Mouse (Mus musculus) testis, postnatal 14 days (tissue): ENCODE data around the gene Dusp1.

Experiments
- DNase-seq: peaks from one replicate; pipeline ENCODE4 v3.0.0; 2021; ENCODE audit warnings: low spot score

Dusp1 gene

DNA sequence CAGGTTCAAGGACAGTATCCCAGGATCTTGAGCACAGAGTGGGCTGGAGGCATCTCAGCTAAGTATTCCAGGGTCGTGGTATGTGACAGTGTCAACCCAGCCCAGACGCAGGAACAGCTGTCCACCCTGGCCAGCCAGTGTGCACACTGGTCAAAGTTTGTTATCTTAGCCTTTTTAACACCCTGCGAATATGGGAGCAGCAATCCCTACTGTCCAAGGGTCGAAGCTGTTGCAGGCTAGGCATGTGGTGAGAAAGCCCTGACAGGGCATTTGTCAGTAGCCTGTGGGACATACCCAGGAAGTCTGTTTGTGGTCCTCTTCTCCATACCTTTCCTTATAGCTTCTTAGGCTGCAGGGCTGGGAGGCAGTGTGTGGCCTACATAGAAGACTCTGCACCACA, 22.1 kb upstream of the Dusp1 start:
- DNase-seq: no peak

DNA sequence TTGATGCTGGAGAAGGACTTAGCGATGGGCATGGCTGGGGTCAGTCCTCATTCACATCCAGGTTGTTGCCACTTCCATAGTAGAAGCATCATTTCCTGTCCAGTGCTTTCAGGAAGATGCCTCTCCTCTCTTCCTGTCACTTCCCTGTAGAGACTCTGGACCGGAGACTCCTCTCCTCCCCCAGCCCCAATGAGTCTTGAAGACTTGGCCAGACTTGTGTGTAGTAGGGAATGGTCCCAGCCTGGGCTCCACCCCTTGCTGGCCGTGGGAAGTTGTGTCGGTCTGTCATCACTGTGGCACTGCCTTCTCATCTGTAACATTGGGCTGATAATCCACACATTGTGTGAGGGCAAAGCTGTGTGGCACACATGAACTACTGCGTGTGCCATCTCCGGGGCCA, 21.7 kb upstream of the Dusp1 start:
- no peak for DNase-seq

DNA sequence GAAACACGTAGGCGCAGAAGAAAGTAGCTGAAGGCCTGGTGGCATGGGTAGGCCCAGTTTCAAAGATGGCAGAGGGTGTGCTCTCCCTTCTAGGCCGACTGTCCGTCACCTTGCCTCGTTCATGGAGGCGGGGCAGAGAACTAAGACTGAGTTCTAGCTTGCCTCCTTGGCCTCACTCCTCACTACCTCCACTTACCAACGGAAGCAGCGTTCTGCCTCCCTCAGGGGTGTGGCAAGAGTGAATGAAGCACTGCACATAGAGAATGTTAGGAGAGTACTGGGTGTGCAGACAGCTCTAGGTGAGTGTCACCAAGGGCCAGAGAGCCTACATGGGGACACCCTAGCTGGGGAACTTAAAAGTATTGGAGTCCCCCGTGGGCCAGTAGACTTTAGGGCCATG, 21.1 kb upstream of the Dusp1 start:
- no peak for DNase-seq

DNA sequence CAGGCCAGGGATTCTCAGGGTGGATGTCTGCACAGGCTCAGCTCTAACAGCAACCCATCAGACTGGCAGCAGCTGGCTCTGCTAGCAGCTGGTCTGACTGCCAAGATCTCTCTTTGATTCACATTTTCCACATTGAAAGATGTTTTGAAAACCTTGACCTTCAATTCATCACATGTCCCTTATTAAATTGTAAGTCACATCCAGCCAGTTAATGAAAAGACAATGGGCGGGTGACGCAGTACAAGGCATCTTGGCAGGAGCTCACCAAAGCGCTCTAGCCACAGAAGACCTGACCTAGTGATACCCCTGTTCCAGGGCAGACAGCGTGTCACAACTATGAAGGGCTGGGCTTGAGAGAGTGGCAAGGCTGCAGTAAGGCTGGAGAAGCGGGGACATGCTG, 20.4 kb upstream of the Dusp1 start:
- DNase-seq: no peak

DNA sequence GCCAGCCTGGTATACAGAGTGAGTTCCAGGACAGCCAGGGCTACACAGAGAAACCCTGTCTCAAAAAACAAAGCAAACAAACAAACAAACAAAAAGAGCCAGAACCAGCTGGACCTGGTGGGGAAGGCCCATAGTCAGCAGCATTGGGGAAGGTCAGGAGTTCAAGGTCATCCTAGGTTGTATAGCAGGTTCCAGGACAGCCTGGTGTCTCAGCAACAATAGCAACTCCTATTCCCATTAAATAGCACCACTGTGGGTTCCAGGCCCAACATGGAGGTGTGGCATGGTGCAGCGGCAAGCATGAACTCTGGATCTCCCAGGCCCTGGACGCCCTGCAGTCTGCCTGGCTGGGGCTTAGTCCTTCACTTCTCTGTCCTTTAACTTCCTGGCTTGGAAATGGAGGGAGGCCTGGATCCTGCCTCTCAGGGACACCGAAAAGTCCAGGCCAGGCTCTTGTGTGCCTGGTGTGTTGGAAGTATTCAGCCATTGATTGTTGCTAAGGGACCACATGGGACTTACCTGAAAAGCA, 19.0 kb upstream of the Dusp1 start:
- no peak for DNase-seq

DNA sequence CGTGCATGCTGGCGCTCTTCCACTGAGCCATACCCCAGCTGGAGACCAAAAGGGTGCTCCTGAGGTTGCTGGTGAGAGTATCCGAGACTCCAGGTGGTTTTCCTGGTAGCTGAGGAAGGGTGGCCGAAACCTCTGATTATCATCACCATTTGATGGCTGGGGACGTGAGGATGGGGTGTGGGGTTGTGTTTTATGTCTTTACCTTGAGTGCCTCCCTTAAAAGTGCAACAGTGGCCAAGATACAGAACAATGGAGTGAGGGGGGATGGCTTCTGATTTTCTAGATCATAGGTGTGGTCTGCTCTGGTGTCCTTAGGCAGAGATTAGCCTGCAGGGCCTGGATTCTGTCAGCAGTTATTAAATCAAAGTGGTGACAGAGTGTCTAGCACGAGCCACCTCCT, 17.5 kb upstream of the Dusp1 start:
- no peak for DNase-seq

DNA sequence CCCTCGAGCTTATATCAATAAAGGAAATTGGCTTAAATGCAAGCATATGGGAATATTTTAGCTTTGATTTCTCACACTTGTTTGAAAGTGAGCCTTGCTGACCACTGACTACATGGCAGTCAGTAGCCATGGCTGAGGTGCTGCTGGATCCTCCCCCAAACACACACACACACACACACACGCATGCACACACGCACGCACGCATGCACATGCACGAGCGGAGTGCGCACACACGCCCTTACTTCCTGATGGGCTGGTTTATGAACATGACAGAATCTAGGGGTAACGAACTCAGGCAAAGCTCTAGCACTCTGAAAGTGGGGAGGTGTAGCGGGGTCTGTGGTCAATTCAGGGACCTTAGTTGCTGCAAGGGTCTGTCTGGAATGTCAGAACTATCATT, 16.8 kb upstream of the Dusp1 start:
- no peak for DNase-seq

DNA sequence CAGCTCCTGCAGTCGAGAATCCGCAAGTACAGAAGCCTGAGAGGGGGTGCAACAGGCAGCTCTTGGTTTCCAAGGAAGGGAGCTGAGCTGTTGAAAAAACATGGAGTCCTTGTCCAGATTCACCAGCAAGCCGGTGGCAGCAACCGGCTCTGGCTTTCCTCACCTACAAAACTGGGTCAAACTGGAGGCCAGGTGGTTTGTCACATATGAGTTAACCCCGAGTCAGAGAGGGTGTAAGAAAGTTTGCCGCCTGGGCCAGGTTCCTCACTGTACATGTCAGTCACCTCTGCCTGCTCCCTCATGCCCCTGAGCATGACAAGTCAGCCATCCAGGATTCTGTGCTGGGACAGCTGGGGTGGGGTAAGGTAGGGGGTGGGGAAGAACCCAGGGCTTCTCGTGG, 16.2 kb upstream of the Dusp1 start:
- no peak for DNase-seq

DNA sequence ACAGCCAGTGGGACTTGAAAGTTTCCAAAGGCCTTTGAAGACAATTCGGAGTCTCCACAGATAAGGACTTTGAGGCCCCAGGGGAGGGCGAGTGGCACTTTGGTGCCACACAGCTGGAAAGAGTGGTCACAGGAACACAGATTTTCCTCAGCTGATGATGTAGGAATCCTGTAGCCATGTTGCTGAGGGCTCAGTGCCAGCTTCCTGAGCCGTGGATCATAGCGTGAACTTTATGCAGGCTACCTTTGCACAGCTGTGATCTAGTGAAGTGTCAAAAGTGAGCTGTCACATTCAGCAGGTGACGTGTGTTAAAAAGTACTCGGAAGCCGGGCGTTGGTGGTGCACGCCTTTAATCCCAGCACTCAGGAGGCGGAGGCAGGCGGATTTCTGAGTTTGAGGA, 15.4 kb upstream of the Dusp1 start:
- DNase-seq: no peak

DNA sequence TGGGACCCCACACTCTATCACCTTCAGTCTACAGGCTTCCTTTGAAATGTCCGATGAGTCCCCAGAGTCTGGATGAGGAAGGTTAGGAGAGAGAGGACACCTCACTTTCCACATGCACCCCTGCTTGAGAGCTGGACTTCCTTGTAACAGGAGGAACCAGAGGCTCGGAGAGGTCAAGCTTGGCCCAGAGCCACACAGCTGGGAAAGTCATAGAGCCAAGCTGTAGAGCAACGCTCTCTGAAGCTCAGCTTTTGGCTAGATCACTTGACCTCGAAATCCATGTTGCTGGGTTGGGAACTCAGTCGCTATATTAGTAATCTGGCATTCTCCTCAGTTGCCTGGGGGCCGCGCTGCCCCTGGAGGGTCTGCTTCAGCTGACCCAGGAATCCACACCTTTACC, 14.9 kb upstream of the Dusp1 start:
- DNase-seq: peak; percentile 42

DNA sequence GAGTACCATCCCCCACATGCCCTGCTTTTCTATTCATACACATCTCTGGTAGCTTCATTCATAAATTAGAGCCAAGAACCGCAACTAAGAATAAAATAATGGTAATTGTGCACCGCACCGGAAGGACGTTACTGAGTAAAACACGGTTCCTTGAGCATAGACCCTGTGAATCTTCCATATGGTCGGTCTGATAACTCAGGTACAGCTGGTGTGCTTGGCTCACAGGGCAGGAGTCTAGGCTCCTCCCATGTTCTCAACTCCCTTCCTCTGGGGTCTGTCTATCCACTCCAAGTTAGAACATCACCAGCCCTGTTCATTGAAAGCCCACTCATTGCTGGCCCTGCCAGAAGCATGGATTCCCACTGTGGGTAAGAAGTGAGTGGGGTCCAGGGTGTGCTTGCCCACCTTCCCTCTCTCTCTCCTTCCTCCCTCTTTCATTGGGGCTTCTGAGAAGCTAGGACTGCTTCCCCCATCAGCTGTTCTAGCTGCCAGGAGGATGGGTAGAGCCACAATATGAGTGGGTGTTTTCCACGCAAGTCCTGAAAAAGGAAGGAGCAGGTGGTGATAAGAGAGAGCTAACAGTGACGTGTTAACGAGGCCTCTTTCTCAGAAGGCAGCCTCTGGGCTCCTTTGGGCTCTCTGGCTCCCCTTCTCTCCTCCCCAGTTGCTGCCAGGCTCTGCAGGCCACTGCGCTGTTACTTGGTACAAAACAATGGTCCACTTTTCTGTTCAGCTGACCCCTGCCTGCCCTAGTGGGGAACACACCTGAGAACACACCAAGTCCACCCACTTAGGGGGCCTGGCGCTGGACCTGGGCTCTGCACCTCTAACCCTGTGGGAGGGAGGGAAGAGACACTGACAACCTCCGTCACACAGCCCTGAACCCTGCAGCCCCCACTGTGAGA, 14.1 kb upstream of the Dusp1 start:
- DNase-seq: no peak

DNA sequence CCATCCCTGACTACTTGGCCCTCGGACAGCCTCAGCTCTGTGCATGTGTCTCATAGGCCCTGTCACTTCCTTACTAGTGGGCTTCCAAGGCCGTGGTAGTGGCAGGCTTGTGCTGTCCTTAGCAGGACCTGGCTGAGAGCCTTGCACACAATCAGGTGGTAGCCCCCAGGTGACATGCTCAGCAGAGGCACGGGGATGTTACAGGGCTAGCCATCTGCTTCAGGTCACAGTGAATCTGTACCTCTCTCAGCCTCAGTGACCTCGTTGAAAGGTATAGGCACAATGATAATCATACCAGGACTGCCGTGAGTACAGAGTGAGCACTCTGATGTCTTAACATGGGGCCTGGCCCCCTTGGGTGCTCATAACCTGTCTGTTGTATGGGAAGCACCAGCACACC, 12.8 kb upstream of the Dusp1 start:
- no peak for DNase-seq

DNA sequence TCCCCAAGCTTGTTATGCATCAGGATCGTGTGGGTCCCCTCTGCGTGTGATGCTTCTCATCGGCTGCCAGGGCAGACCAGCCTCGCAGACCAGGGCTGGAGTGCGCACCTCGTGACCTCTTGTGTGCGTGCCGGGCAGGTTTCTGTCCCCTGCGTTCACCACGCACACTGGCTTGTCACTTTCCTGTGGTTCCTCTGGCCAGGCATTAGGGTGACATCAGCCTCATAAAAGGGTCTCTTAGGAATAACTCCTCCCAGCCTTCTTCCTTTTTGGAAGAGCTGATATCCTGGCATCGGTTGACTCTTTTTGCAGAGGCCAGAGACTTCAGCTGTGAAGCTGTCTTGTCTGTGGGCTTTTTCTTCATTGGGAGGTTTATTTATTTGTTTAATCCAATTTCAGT, 12.2 kb upstream of the Dusp1 start:
- DNase-seq: no peak

DNA sequence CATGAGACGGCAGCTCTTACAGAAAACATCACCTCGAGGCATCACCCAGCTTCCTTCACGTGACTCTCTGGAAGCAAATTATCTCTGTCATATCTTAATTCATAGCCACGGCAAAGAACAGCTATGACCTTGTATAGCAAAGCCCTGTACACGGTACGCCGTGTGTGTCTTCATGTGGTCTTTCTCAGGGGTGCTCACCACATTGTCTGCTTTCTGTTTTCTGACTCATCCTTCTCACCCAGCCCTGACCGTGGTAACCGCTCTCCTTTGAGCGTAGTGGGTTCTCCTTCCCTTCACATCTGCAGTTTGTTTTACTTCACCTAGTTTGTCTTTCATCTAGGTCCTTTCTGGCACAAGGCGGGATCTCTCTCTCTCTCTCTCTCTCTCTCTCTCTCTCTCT, 10.3 kb upstream of the Dusp1 start:
- DNase-seq: no peak

DNA sequence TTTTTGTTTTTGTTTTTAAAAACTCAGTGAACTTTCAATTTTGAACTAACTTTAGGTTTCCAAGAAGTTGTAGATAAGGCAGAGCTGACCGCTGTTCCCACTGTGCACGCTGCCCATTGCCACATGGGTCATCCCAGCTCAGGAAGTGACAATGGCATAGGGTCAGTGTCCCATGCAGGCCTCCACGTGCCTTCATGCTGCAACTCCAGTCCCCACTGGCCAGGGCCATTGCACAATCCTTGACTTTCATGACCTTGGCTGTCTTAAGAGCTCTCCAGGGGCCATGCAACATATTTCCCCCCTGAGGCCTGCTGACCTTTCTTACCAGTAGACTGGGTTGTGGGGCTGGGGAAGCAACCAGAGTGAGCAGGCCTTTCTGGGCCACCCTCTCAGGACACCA, 9.4 kb upstream of the Dusp1 start:
- no peak for DNase-seq

DNA sequence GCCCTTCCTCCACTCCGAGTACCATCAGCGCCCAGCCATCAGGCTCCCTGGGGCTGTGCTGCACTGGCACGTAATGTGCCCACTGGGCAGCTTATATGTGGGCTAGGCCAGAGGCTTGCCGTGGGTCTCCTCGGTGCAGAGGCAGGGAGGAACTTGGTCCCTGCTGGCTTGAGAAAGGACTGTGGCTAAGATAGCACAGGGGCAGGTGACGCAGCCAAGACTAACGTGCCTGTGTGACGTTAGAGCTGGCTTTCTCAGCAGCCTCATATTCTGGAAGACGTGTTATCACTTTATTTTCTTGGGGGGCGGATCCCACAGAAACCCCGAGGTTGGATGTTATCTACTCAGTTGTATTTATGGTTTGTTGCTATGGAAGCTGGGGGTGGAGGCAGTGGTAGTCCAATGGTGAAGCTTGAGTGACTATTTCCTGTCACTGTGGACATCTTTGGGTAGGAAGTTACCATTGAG, 8.8 kb upstream of the Dusp1 start:
- no peak for DNase-seq

DNA sequence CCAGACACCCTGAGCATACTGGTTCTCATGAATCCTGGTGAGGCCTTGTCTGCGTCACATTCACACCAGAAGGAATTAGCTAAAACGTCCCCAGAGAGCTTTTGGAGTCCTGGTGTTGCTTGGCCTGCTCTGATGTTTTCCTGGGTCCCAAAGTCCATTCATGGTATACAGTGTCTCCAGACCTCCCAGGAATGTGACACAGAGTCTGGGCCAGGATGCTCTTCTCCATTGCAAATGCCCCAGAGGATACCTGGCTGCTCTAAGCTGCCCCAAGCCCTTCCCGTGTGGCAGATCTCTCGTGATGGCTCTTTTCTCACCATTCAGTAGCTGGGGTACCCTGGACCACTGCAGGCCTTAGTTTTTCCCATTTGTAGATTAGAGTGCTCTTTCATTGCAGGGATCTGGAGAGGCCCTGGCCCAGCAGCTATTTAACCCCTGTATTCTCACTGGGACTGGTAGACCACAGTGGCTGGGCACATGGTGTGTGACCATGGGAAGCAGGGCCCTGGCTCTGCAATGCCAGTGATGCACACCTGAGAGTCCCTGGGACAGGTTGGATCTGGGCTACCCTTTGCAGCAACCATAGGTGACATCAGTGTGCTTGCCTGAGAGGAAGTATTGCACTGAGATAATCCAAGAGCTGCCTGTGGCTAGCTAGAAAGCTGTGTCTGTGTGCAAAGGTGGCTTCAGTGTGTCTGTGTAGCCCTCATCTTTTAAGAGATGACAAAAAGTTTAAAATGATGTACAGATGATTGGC, 7.8 kb upstream of the Dusp1 start:
- no peak for DNase-seq

DNA sequence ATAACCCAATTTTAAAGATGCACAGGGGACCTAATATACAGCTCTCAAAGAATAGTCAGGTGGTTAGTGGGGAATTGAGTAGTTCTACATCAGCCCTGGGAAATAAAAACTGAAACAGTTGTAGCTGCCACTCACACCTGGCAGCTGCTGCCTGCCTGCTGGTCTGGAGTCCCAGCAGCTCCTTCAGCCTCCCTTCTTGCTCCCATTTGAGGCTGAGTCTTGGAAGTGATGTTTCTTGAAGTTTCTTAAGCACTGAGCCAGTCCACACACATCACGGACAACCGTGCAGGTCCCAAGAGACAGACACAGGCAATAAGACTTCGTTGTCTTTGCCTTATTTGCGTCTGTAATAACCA, 5.9 kb upstream of the Dusp1 start:
- no peak for DNase-seq

DNA sequence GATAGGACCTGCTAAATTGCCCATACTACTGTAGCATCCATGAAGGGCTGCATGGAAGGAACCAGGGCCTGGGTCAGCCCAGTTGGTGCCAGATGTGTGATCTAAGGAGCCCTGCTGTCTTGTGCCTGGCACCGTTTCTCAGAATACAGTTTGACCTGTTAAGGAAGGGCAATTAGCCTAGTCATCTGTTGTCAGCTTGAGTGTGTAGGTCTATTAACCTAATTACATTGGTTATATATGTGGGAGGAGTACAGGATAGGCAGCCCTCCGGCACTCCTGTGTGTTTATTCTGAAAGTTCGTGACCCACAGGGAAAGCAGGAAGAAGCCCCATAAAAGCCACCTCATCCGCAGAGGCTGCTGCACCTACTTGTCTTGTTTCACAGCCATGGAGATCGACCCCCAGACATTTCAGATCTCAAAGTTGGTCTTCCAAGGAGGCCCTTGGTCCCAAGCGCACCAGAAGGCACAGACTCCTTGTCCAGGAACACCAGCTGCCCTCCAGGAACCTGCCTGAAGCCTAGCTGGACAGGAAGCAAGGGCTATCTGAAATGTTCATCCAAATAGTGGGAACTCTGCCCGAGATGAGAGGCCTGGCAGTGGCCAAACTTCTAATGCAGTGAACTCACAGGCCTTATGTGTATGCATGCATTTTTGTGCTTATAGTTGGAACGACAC, 5.4 kb upstream of the Dusp1 start:
- DNase-seq: no peak

DNA sequence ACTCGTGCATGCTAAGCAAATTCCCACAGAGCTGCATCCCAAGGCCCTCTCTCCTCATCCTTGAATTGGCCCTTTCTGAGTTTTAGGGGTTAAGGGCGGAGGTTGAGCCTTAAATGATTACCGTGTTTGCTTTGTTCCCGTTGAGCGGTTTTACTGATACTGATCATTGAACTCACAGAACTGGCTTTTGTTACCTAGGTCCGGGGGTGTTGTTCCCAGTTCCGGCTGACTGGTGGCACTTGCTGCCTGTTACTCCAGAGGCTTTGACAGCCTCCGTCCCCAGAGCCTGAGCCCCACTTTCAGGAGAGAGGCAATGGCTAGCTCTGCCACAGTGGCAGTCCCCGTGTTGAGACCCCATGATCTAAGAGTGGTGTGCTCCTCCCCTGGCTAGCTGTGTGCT, 2.5 kb upstream of the Dusp1 start:
- peak; percentile 8 for DNase-seq

DNA sequence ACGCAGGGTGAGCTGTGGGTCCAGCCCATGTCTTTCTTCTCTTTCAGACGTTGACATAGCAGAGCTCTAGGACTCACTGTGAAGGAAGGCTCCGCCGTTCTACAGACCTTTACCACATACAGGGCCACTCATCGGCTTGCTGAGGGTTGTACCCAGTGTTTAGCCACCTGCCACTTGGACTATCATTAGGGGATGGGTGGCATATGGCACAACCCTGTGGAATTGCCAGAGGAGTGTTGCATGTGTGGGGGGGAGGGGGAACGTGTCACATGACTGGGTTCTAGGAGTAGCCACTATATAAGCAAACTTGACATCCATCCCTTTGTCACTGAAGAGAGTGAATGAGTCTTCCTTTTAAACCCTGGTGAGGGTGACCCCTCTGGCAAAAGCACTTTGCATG, 1.5 kb upstream of the Dusp1 start:
- DNase-seq: no peak

DNA sequence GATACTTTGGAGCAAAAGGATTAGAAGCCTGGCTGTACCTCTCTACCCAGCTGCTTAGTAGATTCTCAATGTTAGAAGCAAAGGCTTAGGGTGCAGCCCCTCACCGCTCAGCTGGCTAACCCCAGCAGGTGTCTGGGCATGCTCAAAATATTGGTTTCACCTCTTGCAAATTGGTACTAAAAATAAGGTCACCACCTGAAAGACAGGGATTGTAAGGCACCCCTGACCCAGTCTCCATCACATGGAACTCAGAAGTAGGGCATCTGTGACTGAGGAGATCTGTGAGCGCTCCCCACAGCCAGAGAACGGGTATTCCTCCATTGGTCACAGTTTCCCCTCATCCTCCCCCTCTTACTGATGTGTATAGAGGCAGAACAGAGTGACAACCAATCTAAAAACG, 364 bp upstream of the Dusp1 start:
- no peak for DNase-seq

DNA sequence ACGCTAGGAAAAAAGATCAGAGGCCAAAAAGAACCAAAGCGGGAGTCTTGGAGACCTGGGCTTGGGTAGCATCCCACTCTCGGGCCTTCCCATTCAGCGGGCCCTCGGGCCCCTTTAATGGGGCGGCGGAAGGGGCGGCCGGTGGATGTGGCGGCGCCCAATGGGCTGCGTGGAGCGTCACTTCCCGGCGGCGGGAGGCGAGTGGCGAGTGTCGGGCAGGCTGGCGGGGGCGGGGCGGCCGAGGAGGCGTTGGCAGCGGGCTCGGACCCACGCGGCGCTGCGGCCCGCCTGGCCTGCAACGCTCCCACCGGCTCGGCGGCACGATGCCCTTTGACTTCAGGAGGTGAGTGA, 663 bp downstream of the Dusp1 start, which contains the start of gene Ergic1:
Gene Ergic1, plus strand, starts transcription at position 200 of the 351 bp plus-strand sequence.
- peak; percentile 89 for DNase-seq
